Mouse (Mus musculus) T-helper 17 cell (primary cell): ENCODE results near the gene Trmt10a.

Source experiments
- in situ Hi-C, 2 experiments: fragments of 300-600 bp; cut with MboI, MseI; formaldehyde crosslinking; loops; 1 replicate in 1 of 2; 2 replicates in 1 of 2; pipeline ENCODE4 v1.15.1; 2025; ENCODE audit warnings: high pct_unique_total_duplicates in 2 of 2

The Trmt10a gene

GRCm38 (mm10) chr3:138193683-138194302 is 50.5 kb downstream of the Trmt10a start, which contains the start of gene 4930579F01Rik:
Gene 4930579F01Rik (minus strand): TSS chr3:138193825.
- in situ Hi-C loops, result no loop called here

DNA sequence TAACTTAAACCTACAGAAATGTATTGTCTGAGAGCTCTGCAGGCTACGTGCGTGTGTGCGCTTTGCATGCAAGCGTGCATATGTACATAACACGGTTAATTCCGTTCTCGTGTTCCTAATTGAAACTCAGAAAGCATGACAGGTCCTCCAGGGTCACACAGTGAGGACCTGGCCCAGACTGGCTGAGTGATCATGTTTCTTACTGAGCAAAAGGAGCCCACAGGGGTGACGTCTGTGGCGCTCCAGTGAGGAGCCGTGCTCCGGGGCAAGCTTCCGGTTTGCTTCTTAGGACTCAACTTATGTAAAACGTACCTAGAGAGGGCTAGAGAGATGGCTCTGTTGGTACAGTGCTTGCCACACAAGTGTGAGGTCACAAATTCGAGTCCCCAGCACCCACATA is 53.8 kb downstream of the Trmt10a start:
- in situ Hi-C loops, result loop anchor here in 1 of 2 experiments (5.0 kb wide), 1 partner anchor 240 kb away; no protein-coding TSS in a partner anchor

- in situ Hi-C loops, result loop anchor here in 1 of 2 experiments (5.0 kb wide), 1 partner anchor 240 kb away; no protein-coding TSS in a partner anchor
Observed at GRCm38 (mm10) chr3:138197556-138197955, 54.3 kb downstream of the Trmt10a start.

- in situ Hi-C loops, result loop anchor here in 1 of 2 experiments (5.0 kb wide), 1 partner anchor 239 kb away; no protein-coding TSS in a partner anchor
Observed at GRCm38 (mm10) chr3:138197973-138198721, 54.9 kb downstream of the Trmt10a start.

DNA sequence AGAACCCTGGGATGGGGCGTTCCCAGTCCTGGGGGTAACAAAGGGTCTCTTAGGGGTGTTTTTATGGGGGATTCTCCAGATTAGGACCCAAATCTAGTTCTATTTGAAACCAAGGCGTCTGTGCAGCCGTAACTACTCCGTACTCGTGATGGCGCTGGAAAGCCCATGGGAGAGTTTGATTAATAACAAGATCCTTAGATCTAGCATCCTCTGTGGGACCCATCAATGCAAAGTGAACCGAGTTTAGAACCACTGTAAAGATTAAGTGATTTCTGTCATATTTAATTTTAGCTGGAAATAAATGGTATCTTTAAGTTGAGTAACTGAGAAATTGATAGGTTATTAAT is 55.4 kb downstream of the Trmt10a start:
- in situ Hi-C loops, result loop anchor here in 1 of 2 experiments (5.0 kb wide), 1 partner anchor 239 kb away; no protein-coding TSS in a partner anchor

DNA sequence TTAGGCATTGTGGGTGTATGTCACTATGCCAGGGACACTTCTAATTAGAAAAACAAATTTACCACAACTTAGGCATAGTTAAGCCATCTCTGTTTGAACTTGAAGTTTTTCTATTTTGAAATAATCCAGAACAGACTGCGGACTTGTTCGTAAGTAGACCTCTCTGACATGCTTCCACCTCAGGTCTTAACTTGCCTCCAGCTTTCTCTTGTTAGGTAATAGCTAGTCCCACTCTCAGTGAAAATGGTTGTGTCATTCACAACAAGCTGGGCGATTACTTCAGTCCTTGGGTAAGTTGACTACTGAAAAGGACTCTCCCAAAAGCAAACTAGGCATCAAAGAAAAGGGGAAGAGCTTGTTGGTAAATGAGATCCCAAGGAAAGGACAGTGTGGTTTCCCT is 65.6 kb downstream of the Trmt10a start:
- in situ Hi-C loops, result no loop called here
